Mouse (Mus musculus): ENCODE results near the gene Bcl2l13. TPM values are rescaled to one million over a fixed set of nuclear protein-coding genes. Genes with fewer than 3 reads are reported as not detected.
"Not testable (repeated sequence)": the region's sequence is repeated elsewhere in the genome, so short reads cannot be mapped to it uniquely, and the experiment has no call there.

Gene Bcl2l13
- polyA plus RNA-seq, 1 experiment, result 27.7 TPM

DNA sequence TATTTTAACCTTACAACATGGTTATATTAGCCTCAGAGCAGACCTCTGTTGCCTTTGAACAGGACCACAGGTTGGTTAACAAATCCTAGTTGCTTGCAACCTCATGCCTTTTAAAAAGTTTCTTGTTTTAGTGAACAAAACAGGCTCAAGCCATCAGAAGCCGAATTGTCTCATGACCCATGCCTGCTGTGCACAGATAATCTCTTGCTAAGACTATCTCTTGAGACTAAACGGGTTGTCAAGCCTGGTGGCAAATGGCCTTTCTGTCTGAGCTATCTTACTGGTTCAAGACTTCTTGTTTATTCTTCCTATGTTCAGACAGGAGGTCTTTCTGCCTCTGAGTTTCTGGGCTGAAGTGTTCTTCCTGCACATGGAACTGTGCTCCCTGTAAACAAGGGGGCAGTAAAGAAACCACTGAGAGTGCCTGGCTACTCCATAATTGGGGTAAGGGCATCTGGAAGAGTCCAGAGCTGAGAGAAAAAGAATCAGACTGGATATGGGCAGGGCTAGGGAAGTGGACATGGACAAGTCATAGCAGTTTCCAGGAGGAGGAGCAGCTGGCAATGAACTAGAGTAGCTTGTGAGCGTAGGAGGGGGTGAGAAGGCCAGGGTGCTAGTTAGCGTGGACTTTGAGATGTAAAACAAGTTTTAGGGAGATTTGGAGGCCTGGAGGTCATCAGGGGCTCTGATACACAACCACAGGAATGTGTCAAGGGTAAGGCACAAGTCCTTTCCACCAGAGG is 5.0 kb upstream of the Bcl2l13 start:
- no peak for DNase-seq (ENCODE audit: low read depth)

DNA sequence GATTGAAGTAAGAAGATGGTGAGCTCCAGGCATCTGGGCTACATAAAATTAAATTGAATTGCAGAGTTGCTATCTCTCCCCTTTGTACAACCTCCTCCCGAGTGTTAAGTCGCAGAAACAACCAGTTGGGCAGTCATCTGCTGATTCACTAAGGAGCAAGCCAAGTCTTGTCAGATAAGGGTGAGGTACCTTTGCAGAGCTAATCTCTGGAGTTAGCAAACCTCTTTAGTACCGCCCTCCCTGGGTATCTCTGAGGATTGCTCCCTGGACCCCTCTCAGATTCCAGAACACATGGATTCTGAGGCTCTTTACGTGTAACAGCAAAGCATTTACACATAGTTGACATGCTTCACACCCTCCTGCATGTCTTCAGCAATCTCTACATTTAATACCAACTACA is 3.9 kb upstream of the Bcl2l13 start:
- no peak for DNase-seq (ENCODE audit: low read depth)

DNA sequence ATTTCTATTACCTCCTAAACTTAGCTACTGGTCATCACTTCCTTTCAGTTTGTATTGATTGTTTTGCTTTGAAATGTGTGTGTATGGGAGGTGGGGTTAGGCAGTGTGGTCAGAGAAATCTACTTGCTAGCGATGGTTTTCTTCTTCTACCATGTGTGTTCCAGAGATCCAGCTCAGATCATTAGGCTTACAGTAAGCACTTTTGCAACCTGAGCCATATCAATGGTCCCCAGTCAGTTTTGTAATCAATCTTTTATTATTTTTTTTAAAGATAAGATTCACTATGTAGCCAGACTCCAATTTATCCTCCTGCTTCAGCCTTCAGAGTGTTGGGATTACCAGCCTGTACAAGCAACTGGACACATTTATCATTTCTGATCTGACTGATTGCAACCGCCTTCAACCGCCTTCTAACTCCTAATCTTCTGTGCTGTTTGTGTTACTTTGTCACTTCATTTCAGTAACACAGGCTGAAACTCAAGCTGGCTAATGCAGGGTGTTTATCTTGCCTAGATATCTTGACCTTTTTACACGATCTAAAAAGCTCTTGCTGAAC is 1.2 kb upstream of the Bcl2l13 start:
- no peak for DNase-seq (ENCODE audit: low read depth)

DNA sequence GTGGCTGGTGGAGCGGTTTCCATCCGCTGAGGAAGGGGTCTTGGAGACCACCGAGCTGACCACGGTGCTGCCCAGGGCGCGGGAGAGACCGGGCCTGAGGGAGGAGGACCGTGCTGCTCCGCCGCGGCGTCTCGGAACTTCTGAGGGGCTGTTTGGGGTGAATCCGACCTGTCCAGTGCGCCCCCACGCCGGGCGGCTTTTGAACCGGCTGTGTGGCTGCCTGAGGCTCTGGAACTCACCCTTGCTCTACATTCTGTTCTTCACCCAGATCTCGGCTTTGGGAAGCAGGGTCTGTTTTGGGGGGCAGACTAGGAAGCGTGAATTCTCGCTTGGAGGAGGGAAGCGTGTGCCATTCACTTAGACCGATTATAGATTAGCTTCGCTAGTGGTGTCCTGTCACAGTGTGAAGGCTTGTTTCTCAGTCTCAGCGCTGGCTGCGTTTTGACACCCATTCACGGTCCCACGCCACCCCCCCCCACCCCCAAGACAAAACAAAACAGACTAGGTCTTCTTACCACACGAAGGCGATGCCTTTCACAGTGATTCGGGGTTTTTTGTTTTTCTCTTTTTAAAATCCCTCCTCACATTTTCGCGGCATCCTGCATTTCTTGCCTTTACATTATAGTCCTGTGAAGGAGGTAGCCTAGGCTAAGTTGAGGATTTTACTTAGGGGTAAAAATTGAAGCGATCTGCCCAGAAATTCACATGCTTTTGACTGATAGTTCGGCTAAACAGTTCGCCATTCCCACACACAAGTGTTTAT is 558 bp downstream of the Bcl2l13 start:
- DNase-seq (ENCODE audit: low read depth), result no peak

DNA sequence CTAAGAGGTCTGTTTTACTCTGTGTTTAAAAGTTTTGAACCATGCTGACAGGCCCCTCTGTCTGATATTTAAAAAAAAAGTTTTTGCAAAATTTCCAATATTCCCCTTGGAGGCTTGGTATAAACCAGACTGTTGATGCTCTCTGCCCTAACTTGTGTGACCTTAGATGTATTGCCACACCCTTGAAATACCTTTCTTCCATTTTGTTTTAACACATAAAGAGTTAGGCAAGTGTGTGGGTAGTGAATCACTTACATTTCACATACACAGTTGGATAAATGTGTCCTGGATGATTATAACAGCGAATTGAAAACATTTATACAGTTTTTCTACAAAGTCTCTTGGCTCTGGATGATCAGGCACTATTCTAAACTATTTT is 1.1 kb downstream of the Bcl2l13 start:
- DNase-seq (ENCODE audit: low read depth), result no peak

DNA sequence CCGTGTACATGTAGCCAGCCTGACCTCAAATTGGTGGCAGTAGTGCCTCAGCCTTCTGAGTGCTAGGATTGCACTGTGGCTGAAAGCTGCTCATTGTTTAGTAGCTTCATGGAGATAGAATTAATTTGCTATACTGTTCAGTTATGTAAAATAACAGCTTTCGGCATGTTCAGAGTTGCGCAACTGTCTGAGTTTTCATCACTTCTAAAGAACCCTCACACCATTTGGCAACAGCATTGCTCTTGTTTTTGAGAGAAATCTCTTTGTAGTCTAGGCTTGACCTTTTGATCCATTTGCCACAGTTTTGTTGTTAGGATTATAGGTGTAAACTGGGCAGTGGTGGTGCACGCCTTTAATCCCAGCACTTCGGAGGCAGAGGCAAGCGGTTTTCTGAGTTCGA is 4.2 kb downstream of the Bcl2l13 start:
- DNase-seq (ENCODE audit: low read depth), result peak; percentile 74

DNA sequence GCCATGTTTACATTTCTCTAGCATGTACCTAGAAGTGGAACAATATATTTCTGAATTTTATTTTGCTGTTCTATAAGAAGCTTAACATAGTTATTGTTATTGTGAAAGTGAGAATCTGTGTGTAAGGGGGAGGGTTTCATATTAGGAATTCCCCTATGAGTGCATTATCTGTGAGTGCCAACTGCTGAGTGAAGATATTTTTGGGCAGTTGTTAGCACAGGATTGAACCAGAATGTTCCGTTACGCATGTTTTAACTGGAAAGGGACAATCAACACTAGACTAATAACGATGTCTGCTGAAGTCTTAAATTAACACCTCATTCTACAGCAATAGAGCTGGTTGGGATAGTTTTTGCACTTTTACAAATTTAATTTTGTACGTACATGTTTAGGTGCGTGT is 5.7 kb downstream of the Bcl2l13 start:
- no peak for DNase-seq (ENCODE audit: low read depth)

DNA sequence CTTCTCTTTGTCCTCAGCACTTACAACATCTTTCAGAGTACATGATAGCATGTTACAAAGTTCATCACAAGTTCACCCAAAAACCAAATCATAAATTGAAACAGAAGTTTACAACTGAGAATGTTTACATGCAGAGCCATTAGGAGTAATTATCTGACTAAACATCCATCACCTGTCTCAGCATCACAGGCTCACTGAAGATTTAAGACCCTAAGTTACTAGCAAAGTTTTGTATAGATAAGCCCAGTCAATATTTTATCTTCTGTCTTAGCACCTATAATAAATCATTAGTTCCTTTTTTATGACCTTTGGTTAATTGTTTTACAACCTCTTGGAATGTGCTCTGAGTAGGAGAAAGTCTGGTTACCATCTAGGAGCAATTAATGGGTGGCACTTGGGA is 14.7 kb downstream of the Bcl2l13 start:
- not testable (repeated sequence) for DNase-seq (ENCODE audit: low read depth)

DNA sequence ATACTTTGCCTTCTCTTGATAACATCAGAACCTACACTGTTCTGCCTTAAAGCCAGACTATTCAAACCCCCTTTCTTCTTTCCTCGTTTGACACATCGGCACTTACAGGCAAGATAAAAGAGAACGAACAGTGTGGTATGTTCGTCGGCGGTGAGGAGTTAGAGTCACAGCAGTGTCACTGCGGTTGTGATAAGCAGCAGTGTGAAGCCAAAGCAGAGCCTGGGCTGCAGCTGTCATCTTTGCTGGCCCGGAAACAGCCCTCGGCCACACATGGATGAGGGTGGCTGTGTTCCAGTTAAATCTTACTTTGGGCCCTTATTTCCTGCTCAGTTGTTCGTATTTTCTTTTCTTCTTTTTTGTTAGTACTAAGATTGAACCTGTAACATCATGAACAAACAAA is 18.4 kb downstream of the Bcl2l13 start:
- no peak for DNase-seq (ENCODE audit: low read depth)

DNA sequence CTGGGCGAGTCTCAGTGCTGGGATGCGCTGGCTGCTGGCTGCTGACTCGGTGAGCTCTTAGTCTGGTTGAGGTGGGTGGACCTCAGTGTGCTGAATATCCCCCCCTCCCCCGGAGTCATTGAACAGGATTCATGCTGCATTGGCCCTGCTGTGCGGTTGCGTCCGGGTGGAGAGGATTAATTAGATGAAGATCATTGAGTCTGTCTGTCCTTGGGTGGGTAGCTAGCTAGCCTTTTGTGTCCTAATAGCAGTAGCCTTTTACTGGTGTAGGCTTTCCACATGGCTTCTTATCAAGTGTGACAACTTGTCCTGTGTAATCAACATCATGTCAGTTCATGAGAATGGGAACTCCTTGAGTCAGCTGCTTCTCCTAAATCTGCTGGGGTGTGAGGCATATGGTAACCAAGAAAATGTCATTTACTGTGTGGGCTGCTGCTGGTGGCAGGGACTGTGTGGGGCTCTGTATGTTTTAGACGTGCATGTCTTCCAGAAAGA is 22.3 kb downstream of the Bcl2l13 start:
- DNase-seq (ENCODE audit: low read depth), result no peak

DNA sequence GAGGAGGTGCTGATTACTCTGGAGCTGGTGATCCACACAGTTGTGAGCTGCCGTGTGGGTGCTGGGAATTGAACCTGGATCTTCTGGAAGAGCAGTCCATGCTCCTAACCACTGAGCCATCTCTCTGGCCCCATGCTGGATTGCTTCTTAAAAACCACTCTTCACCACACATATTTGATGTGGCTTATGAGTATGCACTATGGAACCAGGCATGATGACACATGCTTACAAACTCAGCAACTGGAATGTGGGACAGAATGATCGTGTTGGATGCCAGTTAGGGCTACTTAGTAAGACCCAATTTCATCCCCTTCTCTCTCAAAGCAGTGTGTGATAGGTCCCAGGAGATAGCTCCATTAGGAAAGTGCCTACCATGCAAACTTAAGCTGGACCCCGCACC is 24.1 kb downstream of the Bcl2l13 start:
- DNase-seq (ENCODE audit: low read depth), result no peak

DNA sequence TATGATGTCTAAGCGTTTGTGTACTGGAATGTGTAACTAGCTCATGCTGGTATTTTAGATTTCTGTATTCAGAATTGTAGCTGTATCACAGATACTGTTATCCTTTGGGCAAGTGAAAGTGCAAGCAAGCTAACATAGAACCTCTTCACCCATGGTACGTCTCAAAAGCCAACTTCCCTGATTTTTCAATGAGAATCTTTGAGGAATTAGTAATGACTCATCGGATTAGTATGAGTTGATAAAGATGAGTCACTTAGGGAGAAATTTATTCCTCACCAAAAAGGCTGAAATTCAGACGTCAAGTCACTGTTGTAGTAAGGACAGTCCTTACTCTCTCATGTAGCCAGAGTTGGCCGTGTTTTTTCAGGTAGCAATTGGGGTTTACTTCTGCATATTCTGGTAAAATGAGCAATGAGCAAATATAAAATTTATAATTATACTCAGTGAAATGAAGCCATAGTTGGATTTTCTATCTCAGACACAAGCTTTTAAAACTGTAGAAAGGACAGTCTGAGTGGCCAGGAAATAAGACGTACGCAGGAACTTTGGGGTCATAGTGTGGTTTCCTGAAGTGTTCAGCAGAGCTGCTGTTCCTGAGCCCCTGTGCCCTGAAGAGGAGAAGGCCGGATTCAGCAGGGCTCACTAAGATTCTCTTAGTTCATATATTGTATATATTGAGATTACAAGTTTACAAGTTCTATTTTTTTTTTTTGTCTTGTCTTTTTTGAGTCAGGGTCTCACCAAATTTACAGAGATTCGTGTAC is 30.2 kb downstream of the Bcl2l13 start:
- no peak for DNase-seq (ENCODE audit: low read depth)

DNA sequence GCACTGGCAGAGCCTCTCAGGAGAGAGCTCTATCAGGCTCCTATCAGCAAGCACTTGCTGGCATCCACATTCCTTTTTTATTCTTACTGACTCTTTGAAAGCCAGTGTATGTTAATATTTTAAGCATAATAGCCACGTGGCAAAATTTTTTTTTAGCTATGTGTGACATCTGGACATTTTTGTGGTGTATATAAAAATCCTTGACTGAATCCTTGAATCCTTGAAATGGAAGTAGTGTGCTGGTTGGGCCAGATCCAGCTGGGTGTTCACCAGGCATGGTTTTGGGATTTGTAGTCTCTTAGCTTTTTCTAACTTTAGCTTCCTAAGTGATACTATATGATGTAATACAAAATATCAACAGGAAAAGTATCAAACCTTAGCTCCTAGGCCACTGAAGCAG is 32.8 kb downstream of the Bcl2l13 start:
- DNase-seq (ENCODE audit: low read depth), result no peak

DNA sequence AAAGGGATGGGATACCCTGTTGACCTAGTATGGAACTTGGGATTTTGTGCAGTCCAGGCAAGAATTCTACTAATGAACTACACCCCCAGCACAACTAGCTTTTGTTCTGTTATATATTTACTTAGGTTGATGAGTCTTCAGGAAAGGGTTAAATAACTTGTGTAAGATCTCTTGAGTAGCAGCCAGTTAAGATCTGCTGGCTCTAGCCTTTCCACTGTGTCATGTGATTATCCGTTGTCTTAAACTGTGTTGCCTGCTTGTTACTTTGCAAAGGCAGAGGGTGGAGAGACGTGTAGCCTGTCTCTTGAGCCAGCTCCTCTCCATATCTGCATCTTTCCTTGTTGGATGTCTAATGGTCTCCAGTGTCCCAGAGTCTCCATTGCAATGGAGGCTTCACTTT is 35.3 kb downstream of the Bcl2l13 start:
- no peak for DNase-seq (ENCODE audit: low read depth)

DNA sequence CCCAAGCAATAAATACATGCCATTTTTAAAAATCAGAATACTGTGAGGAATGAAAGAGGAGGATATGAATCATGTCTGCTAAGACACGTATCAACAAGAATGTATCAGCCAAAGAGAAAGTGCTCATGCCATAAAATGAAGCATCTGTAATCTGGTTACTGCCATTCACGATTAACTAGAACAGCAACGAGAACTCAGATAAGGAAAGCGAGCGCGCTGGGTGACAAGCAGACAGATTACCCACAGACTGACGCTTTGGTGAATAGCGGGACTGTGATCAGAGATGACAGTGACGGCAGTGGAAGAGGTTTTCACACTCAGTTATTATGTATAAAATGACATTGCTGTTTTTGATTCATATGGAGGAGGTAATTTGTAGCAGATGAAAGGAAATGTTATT is 37.9 kb downstream of the Bcl2l13 start:
- DNase-seq (ENCODE audit: low read depth), result no peak

DNA sequence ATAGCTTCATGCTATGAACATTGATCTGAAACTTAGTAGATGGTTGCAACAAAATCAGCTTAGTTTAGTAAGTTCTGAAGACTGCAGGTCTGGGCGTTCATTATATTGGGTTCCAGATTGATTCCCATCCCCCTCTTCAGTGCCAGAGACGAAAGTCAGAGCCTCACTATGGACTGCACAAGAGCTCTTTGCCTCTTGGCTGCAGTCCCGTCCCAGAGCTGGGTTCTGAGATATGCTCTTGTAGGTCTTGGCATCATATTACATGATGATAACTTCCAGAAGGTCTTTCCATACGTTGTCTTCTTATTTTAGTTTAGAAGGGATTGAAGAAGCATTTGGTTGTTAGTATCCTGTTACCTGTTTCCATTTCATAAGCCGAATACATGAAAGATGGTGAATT is 43.0 kb downstream of the Bcl2l13 start:
- no peak for DNase-seq (ENCODE audit: low read depth)

DNA sequence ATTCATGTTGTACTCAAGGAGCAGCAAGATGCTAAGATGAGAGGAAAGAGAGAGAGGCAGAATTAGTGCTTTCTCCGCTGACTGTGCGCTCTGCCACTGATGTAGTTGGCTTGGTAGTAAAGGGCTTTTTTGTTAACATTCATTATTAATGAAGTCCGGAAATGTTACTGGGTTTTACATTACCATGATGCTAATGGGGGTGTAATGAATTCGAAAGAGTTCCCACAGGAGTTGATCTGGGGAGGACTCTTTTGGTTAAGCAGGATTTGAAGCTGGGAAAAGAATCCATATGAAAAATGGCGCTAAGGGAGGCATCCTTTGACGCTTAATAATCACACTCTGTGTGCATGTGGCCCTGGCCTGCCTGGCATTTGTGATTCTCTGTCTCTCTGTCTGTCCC is 48.4 kb downstream of the Bcl2l13 start:
- DNase-seq (ENCODE audit: low read depth), result no peak

DNA sequence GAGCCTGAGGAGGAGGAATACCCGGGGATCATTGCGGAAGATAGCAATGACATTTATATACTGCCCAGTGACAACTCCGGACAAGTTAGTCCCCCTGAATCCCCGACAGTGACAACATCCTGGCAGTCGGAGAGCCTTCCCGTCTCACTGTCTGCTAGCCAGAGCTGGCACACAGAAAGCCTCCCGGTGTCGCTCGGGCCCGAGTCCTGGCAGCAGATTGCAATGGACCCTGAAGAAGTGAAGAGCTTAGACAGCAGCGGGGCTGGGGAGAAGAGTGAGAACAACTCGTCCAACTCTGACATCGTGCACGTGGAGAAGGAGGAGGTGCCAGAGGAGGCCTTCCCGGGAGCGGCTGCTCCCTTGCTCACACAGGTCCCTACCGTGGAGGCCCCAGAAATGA is 50.7 kb downstream of the Bcl2l13 start:
- DNase-seq (ENCODE audit: low read depth), result no peak

DNA sequence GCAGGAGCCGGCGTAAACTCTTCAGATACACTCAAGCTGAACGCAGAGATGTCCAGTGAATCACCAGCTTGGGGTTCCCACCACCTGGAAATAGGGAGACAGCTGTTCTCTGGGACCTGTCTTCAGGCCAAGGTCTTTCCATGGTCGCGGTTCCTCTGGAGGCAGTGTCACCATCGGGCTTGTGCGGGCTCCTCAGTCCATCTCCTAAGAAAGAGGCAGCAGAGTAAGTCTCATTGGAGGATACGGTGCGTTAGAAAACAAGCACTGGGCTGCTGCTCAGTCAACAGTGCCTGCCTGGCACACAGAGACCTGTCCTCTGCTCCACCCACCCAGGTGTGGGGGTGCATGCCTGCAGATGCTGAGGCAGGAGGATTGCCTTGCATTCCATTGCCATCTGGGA is 58.1 kb downstream of the Bcl2l13 start:
- no peak for DNase-seq (ENCODE audit: low read depth)

DNA sequence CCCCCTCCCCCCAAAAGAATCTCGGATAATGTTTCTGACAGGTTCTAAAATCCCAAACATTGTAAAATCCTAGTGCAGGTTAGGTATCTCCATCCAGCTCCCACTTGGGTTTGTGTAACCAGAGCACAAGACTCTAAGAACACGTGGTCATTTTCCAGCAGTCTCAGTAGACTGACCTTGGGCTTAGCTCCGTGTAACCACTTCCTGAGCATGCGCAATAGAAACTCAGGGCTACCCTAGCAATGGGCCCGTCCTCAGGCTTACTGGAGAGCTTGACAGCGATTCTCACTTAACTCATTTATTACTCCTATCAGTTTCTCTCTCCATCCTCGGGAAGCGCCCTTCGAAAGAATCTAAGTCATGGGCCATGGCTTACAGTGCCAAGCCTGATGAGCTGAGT is 58.5 kb downstream of the Bcl2l13 start:
- no peak for DNase-seq (ENCODE audit: low read depth)

DNA sequence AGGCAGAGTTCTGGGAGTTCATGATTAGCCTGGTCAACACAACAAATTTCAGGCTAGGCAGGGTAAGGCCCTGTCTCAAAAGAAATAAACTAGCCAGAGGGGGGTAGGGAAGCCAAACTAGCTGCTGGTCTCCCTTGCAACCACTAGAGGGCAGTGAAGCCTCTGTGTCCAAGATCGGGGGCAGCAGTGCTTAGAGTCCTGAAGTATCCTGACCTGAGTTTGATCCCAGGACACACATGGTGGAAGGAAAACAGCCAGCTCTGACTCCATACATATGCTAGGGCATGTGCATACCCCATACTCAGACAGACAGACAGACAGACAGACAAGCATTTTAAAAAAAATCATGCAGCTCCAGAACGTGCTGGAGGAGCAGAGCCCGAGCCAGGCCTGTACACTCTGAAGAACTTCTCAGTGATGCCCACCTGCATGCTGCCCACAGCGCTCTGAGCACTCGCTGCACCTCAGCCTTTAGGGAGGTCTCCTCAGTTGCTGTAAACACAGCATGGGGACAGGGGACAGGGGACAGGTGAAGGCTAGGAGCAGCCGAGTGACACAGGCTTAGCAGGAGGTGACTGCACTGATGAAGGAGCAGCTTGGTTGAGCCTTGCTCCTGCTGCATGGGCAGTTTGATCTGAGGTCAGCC is 62.3 kb downstream of the Bcl2l13 start:
- no peak for DNase-seq (ENCODE audit: low read depth)

Data from gonadal fat pad, adult 2 months (tissue).